Mouse (Mus musculus) hindbrain, embryonic 14.5 days (tissue): Measurements from ENCODE around the gene Ppt2. TPM values are rescaled to one million over a fixed set of nuclear protein-coding genes. Genes with fewer than 3 reads are reported as not detected.
A peak's percentile ranks its signal among the peaks of the same experiment; 100 is the strongest.

ENCODE experiments used
- ATAC-seq: fragments of 200-750 bp; cut with Nextera tagmentation; 2 replicates; pipeline ENCODE4 v1.8.0; 2017; ENCODE audit warnings: moderate number of reproducible peaks, mild to moderate bottlenecking, moderate TSS enrichment, moderate library complexity; ENCODE audit not compliant: low FRiP score
- DNase-seq: peaks from one replicate; pipeline ENCODE4 v3.0.0-alpha.2; 2015; ENCODE audit warnings: low spot score
- H3K27ac ChIP-seq: fragments of 300-500 bp; sonication (generic); 2 replicates; pipeline ENCODE4 v1.5.1; 2014; ENCODE audit warnings: mild to moderate bottlenecking, moderate library complexity
- H3K27me3 ChIP-seq: fragments of 300-500 bp; sonication (generic); 2 replicates; pipeline ENCODE4 v1.6.1; 2014; ENCODE audit warnings: mild to moderate bottlenecking, low read length, mixed read lengths; ENCODE audit not compliant: control insufficient read depth, insufficient read depth
- H3K36me3 ChIP-seq: fragments of 300-500 bp; sonication (generic); replicated peaks from 2 replicates; pipeline ENCODE4 v1.6.1; 2014; ENCODE audit not compliant: control insufficient read depth, insufficient read depth
- H3K4me1 ChIP-seq: fragments of 300-500 bp; sonication (generic); replicated peaks from 2 replicates; pipeline ENCODE4 v1.6.1; 2014; ENCODE audit warnings: antibody characterized with exemption, low read length, mixed read lengths; ENCODE audit not compliant: control insufficient read depth, insufficient read depth
- H3K4me2 ChIP-seq: fragments of 300-500 bp; sonication (generic); replicated peaks from 2 replicates; pipeline ENCODE4 v1.6.1; 2014; ENCODE audit warnings: mild to moderate bottlenecking, moderate library complexity
- H3K4me3 ChIP-seq: fragments of 300-500 bp; sonication (generic); replicated peaks from 2 replicates; pipeline ENCODE4 v1.5.1; 2014; ENCODE audit warnings: mild to moderate bottlenecking, low read length
- H3K9ac ChIP-seq: fragments of 300-500 bp; sonication (generic); 2 replicates; pipeline ENCODE4 v1.6.1; 2014
- H3K9me3 ChIP-seq: fragments of 300-500 bp; sonication (generic); 2 replicates; pipeline ENCODE4 v1.6.1; 2016; ENCODE audit warnings: low read length; ENCODE audit not compliant: control insufficient read depth
- WGBS: fragments of 180-500 bp; shearing (Covaris S2); extraction: QIAGEN DNeasy Blood & Tissue Kit; methylation state at CpG from one replicate; pipeline ENCODE4 v1.1.7; 2014; 5-methylcytosine and 5-hydroxymethylcytosine counted together
- polyA plus RNA-seq: library from polyadenylated mRNA; unstranded; fragments of >200 nt; fragmentation: Nextera tagmentation; extraction: Ambion mirVana; gene quantifications from 2 replicates; pipeline ENCODE4 v1.2.1, GENCODE M21; 2014

Ppt2 gene
- polyA plus RNA-seq, 1 experiment from 2014 or later, result 25.4 TPM

- Histone ChIP-seq H3K9ac (peak overlapping the region; percentile 72), H3K36me3 (no peaks in the 10 kb centered on the region), H3K4me3 (peak overlapping the region; percentile 74), H3K4me1 (peaks cover 46% of the 10 kb centered on the region), H3K4me2 (peak overlapping the region; percentile 85), H3K27ac (no peak overlapping the region), H3K9me3 (no peaks in the 10 kb centered on the region), H3K27me3 (peaks cover 23% of the 10 kb centered on the region)
- WGBS, result 3% methylated on average over 47 of the region's 48 CpGs
- ATAC-seq (no peak), DNase-seq (no peak)
Measured at GRCm38 (mm10) chr17:34630761-34631301, 2.5 kb upstream of the Ppt2 start.

- peaks cover 46% of the 10 kb centered on the region for H3K4me1 ChIP-seq
Measured at GRCm38 (mm10) chr17:34629796-34630603, 1.7 kb upstream of the Ppt2 start.

DNA sequence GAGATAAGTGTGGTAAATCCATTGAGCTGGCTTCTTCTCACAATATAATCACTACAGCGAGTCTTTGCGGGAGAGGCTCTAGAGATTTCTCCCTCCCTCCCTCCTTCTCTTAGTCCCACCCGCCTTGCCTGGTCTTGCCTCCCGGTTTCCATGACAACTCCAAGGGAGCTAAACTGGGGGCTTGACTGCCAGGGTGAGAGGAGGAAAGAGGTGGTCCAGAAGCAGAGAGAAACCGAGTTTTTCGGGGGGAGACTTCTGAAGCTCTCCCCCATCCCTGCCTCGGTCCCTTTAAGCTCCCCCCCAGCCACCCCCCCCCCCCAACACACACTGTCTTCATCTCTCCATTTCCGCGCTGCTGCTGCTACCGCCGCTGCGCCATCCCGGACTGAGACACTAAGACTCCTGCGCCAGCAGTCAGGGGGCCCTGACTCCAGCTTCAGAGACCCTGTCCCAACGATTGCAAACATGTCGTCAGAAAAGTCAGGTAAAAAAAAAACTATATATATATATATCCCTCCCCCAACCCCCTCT lies 976 bp upstream of the Ppt2 start, which contains the start of gene Prrt1:
Gene Prrt1 (plus strand): TSS at position 313 of the 531 bp plus-strand sequence.
- Histone ChIP-seq H3K4me3 (peak within 1 kb of the TSS; percentile 74), H3K9ac (peak within 1 kb of the TSS; percentile 72), H3K4me2 (peak within 1 kb of the TSS; percentile 85), H3K27me3 (peaks cover 23% of the 10 kb centered on the region), H3K4me1 (peaks cover 46% of the 10 kb centered on the region), H3K27ac (peak within 1 kb of the TSS; percentile 90), H3K9me3 (no peaks in the 10 kb centered on the region), H3K36me3 (peaks cover 7% of the 10 kb centered on the region; the same call in 1 of the 2 replicates)
- 0% methylated on average over 16 of the region's 16 CpGs for WGBS
- ATAC-seq, result peak; percentile 56
- peak; percentile 68 for DNase-seq

More at GRCm38 (mm10) chr17:34629796-34630603, 1.7 kb upstream of the Ppt2 start:
- ATAC-seq (no peak), DNase-seq (no peak)
- Histone ChIP-seq H3K36me3 (0 out of 2 replicates have a peak, but pooled peaks cover 5% of the 10 kb centered on the region), H3K27me3 (peaks cover 23% of the 10 kb centered on the region), H3K4me3 (peak overlapping the region; percentile 74), H3K9me3 (no peaks in the 10 kb centered on the region), H3K4me2 (peak overlapping the region; percentile 85), H3K27ac (peak overlapping the region; percentile 90; the same call in 1 of the 2 replicates), H3K9ac (peak overlapping the region; percentile 72)
- 13% methylated on average over 12 of the region's 12 CpGs for WGBS

GRCm38 (mm10) chr17:34628644-34628967 lies 296 bp upstream of the Ppt2 start:
- H3K9me3 ChIP-seq, result no peaks in the 10 kb centered on the region
- 25% methylated on average over 5 of the region's 5 CpGs for WGBS
- peak overlapping the region; percentile 74 for H3K4me3 ChIP-seq
- DNase-seq (no peak), ATAC-seq (no peak)
- peaks cover 13% of the 10 kb centered on the region; the same call in 1 of the 2 replicates for H3K36me3 ChIP-seq
- peak overlapping the region; percentile 85 for H3K4me2 ChIP-seq
- peaks cover 23% of the 10 kb centered on the region for H3K27me3 ChIP-seq
- peak overlapping the region; percentile 90 for H3K27ac ChIP-seq
- peak overlapping the region; percentile 72 for H3K9ac ChIP-seq
- peaks cover 46% of the 10 kb centered on the region for H3K4me1 ChIP-seq

DNA sequence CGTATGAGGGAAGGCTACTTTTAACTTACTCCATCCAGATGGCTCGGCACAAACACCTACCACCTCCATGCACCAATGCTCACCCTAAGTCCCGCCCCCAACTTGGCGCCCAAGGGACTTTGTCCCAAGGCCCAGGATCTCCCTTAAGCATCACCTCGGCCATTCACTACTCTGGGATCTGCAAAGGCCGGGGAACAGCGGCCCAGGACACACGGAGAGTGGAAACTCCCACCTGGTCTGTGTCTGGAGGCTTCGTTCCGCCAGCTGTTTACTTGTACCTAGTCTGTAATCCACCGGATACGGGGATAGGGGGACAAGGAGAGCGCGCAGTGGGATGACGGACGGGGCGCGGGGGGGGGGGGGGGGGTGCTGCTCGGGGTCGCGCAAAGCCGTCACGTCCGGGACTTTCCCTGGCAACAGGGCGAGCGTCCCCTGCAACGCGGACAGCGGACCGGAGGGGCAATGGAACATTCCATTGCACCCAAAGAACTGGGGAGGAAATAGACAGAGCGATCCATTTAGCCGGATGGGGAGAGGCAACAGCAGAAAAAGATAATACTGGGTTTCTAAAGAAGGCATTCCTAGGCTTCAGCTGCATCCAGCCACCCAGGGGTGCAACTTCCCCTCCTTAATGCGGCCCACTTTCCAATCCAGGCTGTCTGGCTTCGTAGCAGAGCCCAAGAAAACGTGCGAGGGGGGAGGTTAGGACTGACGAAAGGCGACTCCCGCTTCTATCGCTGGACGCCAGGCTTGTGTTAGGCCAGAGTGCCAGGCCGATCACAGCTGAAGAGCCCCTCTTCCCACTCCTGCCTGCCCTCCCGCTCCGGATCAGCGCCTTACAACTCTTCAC lies 992 bp downstream of the Ppt2 start:
- DNase-seq (peak; percentile 83), ATAC-seq (peak; percentile 85)
- peaks cover 22% of the 10 kb centered on the region for H3K27me3 ChIP-seq
- no peaks in the 10 kb centered on the region for H3K9me3 ChIP-seq
- H3K36me3 ChIP-seq, result peaks cover 25% of the 10 kb centered on the region
- H3K9ac ChIP-seq, result peak overlapping the region; percentile 72
- H3K4me1 ChIP-seq, result peaks cover 46% of the 10 kb centered on the region
- under 1% methylated on average over 43 of the region's 45 CpGs for WGBS
- peak overlapping the region; percentile 74 for H3K4me3 ChIP-seq
- peak overlapping the region; percentile 90 for H3K27ac ChIP-seq
- H3K4me2 ChIP-seq, result peak overlapping the region; percentile 85

DNA sequence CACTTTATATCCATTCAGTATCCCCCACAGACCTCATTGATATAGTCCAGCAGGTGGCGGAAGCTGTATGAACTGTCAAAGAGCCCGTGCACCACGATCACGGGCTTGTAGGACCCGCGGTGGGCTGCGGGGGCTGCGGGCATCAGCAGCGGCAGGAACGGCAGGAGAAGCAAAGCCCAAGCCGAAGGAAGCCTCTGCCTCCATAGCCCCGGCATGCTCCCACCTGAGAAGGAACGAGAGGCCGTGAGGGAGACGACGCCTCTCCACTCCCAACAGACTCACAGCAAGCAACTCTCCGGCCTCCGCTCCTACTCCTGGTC lies 1.6 kb downstream of the Ppt2 start:
- peak overlapping the region; percentile 90 for H3K27ac ChIP-seq
- no peak for DNase-seq
- peaks cover 31% of the 10 kb centered on the region for H3K36me3 ChIP-seq
- H3K27me3 ChIP-seq, result peaks cover 17% of the 10 kb centered on the region
- H3K9ac ChIP-seq, result peak overlapping the region; percentile 72
- H3K4me1 ChIP-seq, result peaks cover 42% of the 10 kb centered on the region
- H3K9me3 ChIP-seq, result no peaks in the 10 kb centered on the region
- H3K4me2 ChIP-seq, result peak overlapping the region; percentile 85
- WGBS, result under 1% methylated on average over 18 of the region's 18 CpGs
- peak overlapping the region; percentile 74 for H3K4me3 ChIP-seq
- peak; percentile 5; the same call in 1 of the 2 replicates for ATAC-seq

- peak overlapping the region; percentile 72 for H3K9ac ChIP-seq
- H3K27me3 ChIP-seq, result peaks cover 12% of the 10 kb centered on the region
- no peaks in the 10 kb centered on the region for H3K9me3 ChIP-seq
- no peak for ATAC-seq
- H3K36me3 ChIP-seq, result peaks cover 36% of the 10 kb centered on the region
- WGBS, result 51% methylated on average over 16 of the region's 16 CpGs
- H3K4me2 ChIP-seq, result peak overlapping the region; percentile 85
- H3K27ac ChIP-seq, result peak overlapping the region; percentile 90; the same call in 1 of the 2 replicates
- H3K4me1 ChIP-seq, result peaks cover 37% of the 10 kb centered on the region
- DNase-seq, result no peak
- H3K4me3 ChIP-seq, result peak overlapping the region; percentile 74
Measured at GRCm38 (mm10) chr17:34626062-34626772, 2.1 kb downstream of the Ppt2 start.

DNA sequence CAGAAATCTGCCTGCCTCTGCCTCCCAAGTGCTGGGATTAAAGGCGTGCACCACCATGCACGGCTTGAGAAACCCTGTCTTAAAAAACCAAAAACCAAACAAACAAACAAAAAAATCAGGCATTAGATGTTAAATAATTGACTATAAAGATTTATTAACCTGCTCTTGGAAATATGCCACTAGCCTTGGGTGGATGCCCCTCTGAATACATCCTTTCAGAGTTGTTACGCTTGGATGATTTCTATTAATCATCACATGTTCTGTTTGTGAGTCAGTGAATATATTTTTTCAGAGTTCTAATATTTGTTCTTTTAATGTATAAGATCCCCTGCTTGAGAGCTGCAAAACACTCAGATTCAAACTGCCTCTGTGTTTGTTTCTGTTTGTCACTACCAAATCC lies 3.3 kb downstream of the Ppt2 start:
- Histone ChIP-seq H3K4me2 (no peak overlapping the region), H3K27me3 (0 out of 2 replicates have a peak, but pooled peaks cover under 1% of the 10 kb centered on the region)
- WGBS, result 98% methylated on average over 3 of the region's 3 CpGs

More for the DNA sequence above, 3.3 kb downstream of the Ppt2 start:
- H3K4me1 ChIP-seq, result peaks cover 26% of the 10 kb centered on the region
- H3K9ac ChIP-seq, result no peak overlapping the region
- no peaks in the 10 kb centered on the region for H3K9me3 ChIP-seq
- H3K36me3 ChIP-seq, result peaks cover 43% of the 10 kb centered on the region
- no peak for ATAC-seq
- H3K27ac ChIP-seq, result no peak overlapping the region
- H3K4me3 ChIP-seq, result no peak overlapping the region
- DNase-seq, result no peak
